8 mouse cellular contexts compared by ENCODE assay signal in the genomic region with DNA sequence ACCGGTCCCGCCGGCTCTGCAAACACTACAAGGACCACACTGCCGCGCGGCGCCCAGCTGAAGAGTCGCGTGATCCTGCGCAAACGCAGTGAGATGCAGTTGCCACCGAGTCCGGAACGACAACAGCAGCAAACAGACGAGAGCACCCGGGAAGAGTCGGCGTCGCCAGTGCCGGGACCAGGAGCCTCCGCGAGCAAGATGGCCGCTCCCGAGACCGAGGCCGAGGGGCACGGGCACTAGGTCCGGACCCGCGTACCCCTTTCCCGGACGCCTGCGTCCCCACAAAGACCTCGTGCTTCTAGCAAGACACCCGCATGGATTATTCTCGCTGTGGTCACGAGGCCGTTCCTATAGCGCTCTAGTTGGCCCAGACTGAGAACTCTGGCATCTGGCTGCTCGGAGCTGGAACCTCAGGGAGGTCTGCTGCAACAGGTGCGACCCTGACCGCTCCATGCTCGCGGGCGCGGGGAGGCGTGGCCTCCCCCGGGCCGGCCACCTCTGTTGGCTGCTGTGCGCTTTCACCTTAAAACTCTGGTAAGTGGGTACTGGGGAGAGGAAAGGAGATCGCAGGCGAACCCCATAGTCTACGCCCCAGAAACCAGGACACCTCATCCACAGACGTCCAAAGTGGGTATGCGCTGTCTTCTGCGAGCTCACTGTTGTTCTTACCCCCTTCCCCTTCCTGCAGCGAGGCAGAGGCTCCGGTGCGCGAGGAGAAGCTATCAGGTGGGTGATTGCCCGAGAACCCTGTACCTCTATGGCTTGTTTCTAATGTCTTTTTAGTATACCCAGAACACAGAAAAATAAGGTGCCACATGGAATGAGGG. TPM values are rescaled to one million over a fixed set of nuclear protein-coding genes. Genes with fewer than 3 reads are reported as not detected.
DNase-seq lines count a peak whose midpoint lies in the region; ATAC-seq lines count a peak whose summit lies in the region.

Gene Jtb (plus strand): TSS at position 91 of the 827 bp plus-strand sequence.

- H3K27me3 ChIP-seq in hindbrain, embryonic 13.5 days = no peaks in the 10 kb centered on the region

- H3K36me3 ChIP-seq in hindbrain, embryonic 13.5 days = peaks cover 26% of the 10 kb centered on the region

- peaks cover 16% of the 10 kb centered on the region for H3K4me1 ChIP-seq in hindbrain, embryonic 13.5 days (replicated peaks)

- DNase-seq in NIH3T3 (ENCODE audit: low read depth) = peak; percentile 95
- peak; percentile 92 to 93 for DNase-seq in cerebellum, postnatal 14 days
- peak; percentile 91 to 93 for DNase-seq in frontal cortex, postnatal 14 days (ENCODE audit: low spot score in 2 of 2)
- DNase-seq in layer of hippocampus, postnatal 36 days = peak; percentile 95
- DNase-seq in lung, postnatal 36 days = peak; percentile 98
- peak; percentile 97 for DNase-seq in retina, postnatal 1 day
- DNase-seq in urinary bladder, adult 18-20 months (ENCODE audit: low spot score in 2 of 2) = peak; percentile 77 to 93

- peak within 1 kb of the TSS; percentile 92 for H3K4me2 ChIP-seq in hindbrain, embryonic 13.5 days

- no peaks in the 10 kb centered on the region for H3K9me3 ChIP-seq in hindbrain, embryonic 13.5 days

- under 1% methylated on average over 61 of the region's 61 CpGs for WGBS in hindbrain, embryonic 13.5 days

- peak within 1 kb of the TSS; percentile 79 for H3K4me3 ChIP-seq in hindbrain, embryonic 13.5 days

- ATAC-seq in hindbrain, embryonic 13.5 days (ENCODE audit: low FRiP score) = peak; percentile 97

- peak within 1 kb of the TSS; percentile 90 for H3K27ac ChIP-seq in hindbrain, embryonic 13.5 days

- peak within 1 kb of the TSS; percentile 83 for H3K9ac ChIP-seq in hindbrain, embryonic 13.5 days

RNA-seq across cellular contexts. Expression of gene Jtb, which starts in this region (rescaled TPM):
- 87.8 and 96.1 TPM in 2 replicates for polyA plus RNA-seq in hindbrain, embryonic 13.5 days (2015; fragmentation: Nextera tagmentation; extraction: Ambion mirVana)
- total RNA-seq in layer of hippocampus, postnatal 36 days (2021) = 10 to 100 TPM; 46.0 to 47.2 TPM

Comparison
In these comparisons a context has a peak if more than half of its experiments do, and no peak if none do; other contexts are left out.
1. Peak in every context shown above with its lines: DNase-seq, ATAC-seq, H3K4me3 ChIP-seq and H3K27ac ChIP-seq.